Mouse (Mus musculus): ENCODE measurements around the gene Tmem263. TPM values are rescaled to one million over a fixed set of nuclear protein-coding genes. Genes with fewer than 3 reads are reported as not detected.

Gene Tmem263
- polyA plus RNA-seq (2012; rRNA removed), result 27.5 and 29.1 TPM in 2 replicates
- 83.7 and 87.4 TPM in 2 replicates for polyA plus RNA-seq (2014; fragmentation: Nextera tagmentation; extraction: Ambion mirVana)

DNA sequence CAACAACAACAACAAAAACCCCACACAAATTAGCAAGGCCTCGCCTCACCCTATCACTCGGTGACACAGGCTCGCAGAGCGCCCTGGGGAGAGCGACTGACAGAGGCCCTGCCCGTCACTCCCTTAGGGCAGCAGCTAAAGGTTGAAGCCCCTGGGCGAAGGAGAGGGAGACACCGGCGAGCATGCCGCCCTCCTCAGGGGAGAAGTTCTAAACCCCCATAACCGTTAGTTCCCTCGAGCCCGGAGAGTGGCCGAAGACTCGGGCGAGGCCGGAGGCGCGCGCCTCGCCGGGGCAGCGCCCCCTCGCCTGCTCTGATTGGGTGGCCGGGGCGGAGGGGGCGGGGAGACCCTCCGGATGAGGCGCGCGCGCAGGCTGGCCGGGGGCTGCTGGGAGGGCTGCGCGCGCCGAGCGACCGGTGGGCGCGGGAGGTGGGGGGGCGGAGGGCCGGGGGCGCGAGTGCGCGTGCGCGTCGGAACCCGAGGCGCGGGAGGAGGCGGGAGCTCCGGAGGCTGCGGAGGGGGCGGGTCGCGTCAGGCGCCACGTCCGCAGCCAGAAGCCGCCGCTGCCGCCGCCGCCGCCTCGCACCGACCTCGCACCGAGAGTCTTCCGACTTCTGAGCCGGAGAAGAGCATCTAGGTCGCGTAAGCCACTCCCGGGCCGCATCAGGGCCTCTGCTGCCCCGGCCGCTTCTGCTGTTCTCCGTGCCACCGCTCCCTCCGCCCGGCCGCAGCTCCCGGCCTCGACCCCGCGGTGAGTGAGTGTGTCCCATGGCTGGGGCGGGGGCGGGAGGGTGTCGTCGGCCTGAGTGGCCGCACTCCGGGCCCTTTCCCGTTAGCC is at the start of gene Tmem263, which contains the start of gene Fhl4:
Gene Tmem263, plus strand, starts transcription at position 381 of the 838 bp plus-strand sequence.
Gene Fhl4, minus strand, starts transcription at position 249 of the 838 bp plus-strand sequence.
- Histone ChIP-seq H3K9me3 (ENCODE audit: control insufficient read depth, low read length) (no peaks in the 10 kb centered on the region), H3K4me3 (replicated peaks; ENCODE audit: low read length) (peak within 1 kb of the TSS; percentile 99), H3K4me2 (replicated peaks; ENCODE audit: low read depth, low read length, severe bottlenecking) (peak within 1 kb of the TSS; percentile 77), H3K4me1 (ENCODE audit: control insufficient read depth, insufficient read depth, low read length) (peaks cover 11% of the 10 kb centered on the region; the same call in 1 of the 2 replicates), H3K9ac (ENCODE audit: low read depth, low read length, severe bottlenecking) (peak within 1 kb of the TSS; percentile 97), H3K27ac (replicated peaks; ENCODE audit: low read depth, low read length) (peak within 1 kb of the TSS; percentile 85), H3K36me3 (ENCODE audit: control insufficient read depth, insufficient read depth, low read length) (0 out of 2 replicates have a peak, but pooled peaks cover 3% of the 10 kb centered on the region), H3K27me3 (ENCODE audit: control insufficient read depth, insufficient read depth, low read length) (no peaks in the 10 kb centered on the region)
- peak; percentile 84; the same call in 1 of the 2 replicates for TF ChIP-seq POLR2A (IDR thresholded peaks at IDR 0.05; ENCODE audit: borderline replicate concordance, extremely low read depth, insufficient read depth, insufficient read length)
- DNase-seq (ENCODE audit: low spot score), result peak; percentile 94
- under 1% methylated on average over 26 of the region's 96 CpGs for WGBS
- peak; percentile 96 for ATAC-seq (ENCODE audit: low FRiP score, low read depth)

DNA sequence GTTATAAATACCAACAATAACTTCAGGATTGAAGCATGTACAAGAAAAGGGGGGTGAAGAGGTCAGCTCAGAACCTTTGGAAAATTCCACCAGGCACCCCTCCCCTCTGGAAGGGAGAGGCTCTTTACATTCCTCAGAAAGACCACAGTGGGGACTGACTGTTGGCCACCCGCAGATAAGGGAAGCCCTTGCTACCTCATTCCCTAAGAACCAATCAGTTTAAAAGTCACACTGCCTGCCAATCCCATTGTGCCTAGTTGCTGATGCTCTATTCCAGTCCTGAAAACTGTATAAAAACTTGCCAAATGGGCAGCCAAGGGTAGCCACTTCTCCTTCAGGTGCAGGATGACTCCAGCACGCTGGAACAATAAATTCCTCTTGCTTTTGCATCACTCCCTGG is 47.6 kb upstream of the Tmem263 start:
- Histone ChIP-seq H3K27me3 (ENCODE audit: control insufficient read depth, insufficient read depth, low read length) (no peaks in the 10 kb centered on the region), H3K4me2 (replicated peaks; ENCODE audit: low read depth, low read length, severe bottlenecking) (no peak overlapping the region), H3K4me1 (ENCODE audit: control insufficient read depth, insufficient read depth, low read length) (no peaks in the 10 kb centered on the region), H3K9me3 (ENCODE audit: control insufficient read depth, low read length) (no peaks in the 10 kb centered on the region), H3K9ac (ENCODE audit: low read depth, low read length, severe bottlenecking) (no peak overlapping the region), H3K4me3 (replicated peaks; ENCODE audit: low read length) (no peak overlapping the region), H3K27ac (replicated peaks; ENCODE audit: low read depth, low read length) (no peak overlapping the region), H3K36me3 (ENCODE audit: control insufficient read depth, insufficient read depth, low read length) (no peaks in the 10 kb centered on the region)
- ATAC-seq (ENCODE audit: low FRiP score, low read depth), result no peak
- TF ChIP-seq POLR2A (IDR thresholded peaks at IDR 0.05; ENCODE audit: borderline replicate concordance, extremely low read depth, insufficient read depth, insufficient read length), result no peak
- WGBS, result 76% methylated on average over 2 of the region's 2 CpGs
- DNase-seq (ENCODE audit: low spot score), result no peak

DNA sequence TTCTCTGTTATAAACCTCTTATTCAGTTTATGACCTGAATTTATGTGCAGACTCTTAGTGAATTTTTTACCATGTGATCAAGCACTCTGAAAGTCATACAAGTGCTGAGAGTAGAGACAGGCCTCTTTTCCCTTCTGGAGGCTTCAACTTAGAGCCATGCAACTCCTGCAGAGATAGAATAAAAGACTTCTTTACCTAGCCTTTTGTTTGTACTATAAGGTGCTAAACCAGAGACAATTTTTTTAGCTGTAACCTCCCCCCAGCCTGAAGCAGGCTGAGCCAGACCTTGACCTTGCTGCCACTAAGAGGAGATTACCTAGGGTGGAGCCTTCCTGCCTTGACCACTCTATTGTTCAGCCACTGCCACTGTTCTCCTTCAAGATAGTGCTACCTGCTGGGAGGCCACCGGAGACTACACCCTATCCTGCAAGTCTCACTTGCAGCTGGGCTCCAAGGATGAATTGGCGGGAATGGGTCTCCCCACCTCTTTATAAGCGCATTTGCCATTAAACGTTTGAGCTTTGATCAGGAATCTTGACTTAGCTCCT is 30.7 kb upstream of the Tmem263 start:
- DNase-seq (ENCODE audit: low spot score) (no peak), ATAC-seq (ENCODE audit: low FRiP score, low read depth) (no peak)
- Histone ChIP-seq H3K27ac (replicated peaks; ENCODE audit: low read depth, low read length) (no peak overlapping the region), H3K4me1 (ENCODE audit: control insufficient read depth, insufficient read depth, low read length) (no peaks in the 10 kb centered on the region), H3K4me3 (replicated peaks; ENCODE audit: low read length) (no peak overlapping the region), H3K36me3 (ENCODE audit: control insufficient read depth, insufficient read depth, low read length) (no peaks in the 10 kb centered on the region), H3K9me3 (ENCODE audit: control insufficient read depth, low read length) (no peaks in the 10 kb centered on the region), H3K4me2 (replicated peaks; ENCODE audit: low read depth, low read length, severe bottlenecking) (no peak overlapping the region), H3K27me3 (ENCODE audit: control insufficient read depth, insufficient read depth, low read length) (no peaks in the 10 kb centered on the region), H3K9ac (ENCODE audit: low read depth, low read length, severe bottlenecking) (no peak overlapping the region)
- no peak for TF ChIP-seq POLR2A (IDR thresholded peaks at IDR 0.05; ENCODE audit: borderline replicate concordance, extremely low read depth, insufficient read depth, insufficient read length)
- WGBS, result 62% methylated on average over 4 of the region's 4 CpGs

DNA sequence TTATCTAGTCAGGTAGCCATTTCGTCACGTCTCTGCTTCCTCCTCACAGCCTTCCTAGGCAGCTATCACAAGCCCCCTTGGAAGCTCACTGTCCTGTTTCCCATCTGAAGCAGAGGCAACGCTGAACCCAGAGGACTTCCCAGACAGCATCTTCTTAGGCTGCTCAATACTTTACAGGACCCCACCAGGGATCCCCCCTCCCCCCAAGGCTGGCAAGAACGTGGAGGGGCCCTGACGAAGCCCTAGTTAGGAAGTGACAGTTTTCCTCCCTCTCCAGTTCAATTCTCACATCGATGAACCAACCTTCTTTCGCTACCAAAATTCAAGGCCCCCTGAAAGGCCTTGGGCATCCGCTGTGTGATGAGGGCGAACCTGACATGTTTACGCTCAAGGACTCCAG is 586 bp upstream of the Tmem263 start:
- 0 out of 2 replicates have a peak, but pooled peaks cover 3% of the 10 kb centered on the region for H3K36me3 ChIP-seq (ENCODE audit: control insufficient read depth, insufficient read depth, low read length)
- WGBS, result 2% methylated on average over 10 of the region's 10 CpGs
- H3K4me3 ChIP-seq (replicated peaks; ENCODE audit: low read length), result peak overlapping the region; percentile 99
- peak overlapping the region; percentile 97 for H3K9ac ChIP-seq (ENCODE audit: low read depth, low read length, severe bottlenecking)
- H3K27me3 ChIP-seq (ENCODE audit: control insufficient read depth, insufficient read depth, low read length), result no peaks in the 10 kb centered on the region
- H3K4me1 ChIP-seq (ENCODE audit: control insufficient read depth, insufficient read depth, low read length), result peaks cover 11% of the 10 kb centered on the region; the same call in 1 of the 2 replicates
- H3K4me2 ChIP-seq (replicated peaks; ENCODE audit: low read depth, low read length, severe bottlenecking), result peak overlapping the region; percentile 77
- DNase-seq (ENCODE audit: low spot score) (peak; percentile 5), ATAC-seq (ENCODE audit: low FRiP score, low read depth) (0 out of 2 replicates have a peak, but pooled peaks have one; percentile 10)
- H3K9me3 ChIP-seq (ENCODE audit: control insufficient read depth, low read length), result no peaks in the 10 kb centered on the region
- peak overlapping the region; percentile 85 for H3K27ac ChIP-seq (replicated peaks; ENCODE audit: low read depth, low read length)
- TF ChIP-seq POLR2A (IDR thresholded peaks at IDR 0.05; ENCODE audit: borderline replicate concordance, extremely low read depth, insufficient read depth, insufficient read length), result no peak
